Mouse (Mus musculus) hindbrain, embryonic 13.5 days (tissue): ENCODE measurements around the gene Dnpep. TPM values are rescaled to one million over a fixed set of nuclear protein-coding genes. Genes with fewer than 3 reads are reported as not detected.

Source experiments
- ATAC-seq: fragments of 200-750 bp; cut with Nextera tagmentation; 2 replicates; pipeline ENCODE4 v1.8.0; 2017; ENCODE audit warnings: moderate TSS enrichment; ENCODE audit not compliant: low FRiP score
- H3K27ac ChIP-seq: fragments of 300-500 bp; sonication (generic); 2 replicates; pipeline ENCODE4 v1.5.1; 2015; ENCODE audit warnings: inconsistent platforms, mild to moderate bottlenecking, moderate library complexity
- H3K27me3 ChIP-seq: fragments of 300-500 bp; sonication (generic); 2 replicates; pipeline ENCODE4 v1.6.1; 2015; ENCODE audit warnings: mild to moderate bottlenecking, inconsistent platforms
- H3K36me3 ChIP-seq: fragments of 300-500 bp; sonication (generic); 2 replicates; pipeline ENCODE4 v1.6.1; 2015; ENCODE audit warnings: mild to moderate bottlenecking, inconsistent platforms
- H3K4me1 ChIP-seq: fragments of 300-500 bp; sonication (generic); replicated peaks from 2 replicates; pipeline ENCODE4 v1.6.1; 2015; ENCODE audit warnings: inconsistent platforms
- H3K4me2 ChIP-seq: fragments of 300-500 bp; sonication (generic); 2 replicates; pipeline ENCODE4 v1.6.1; 2015; ENCODE audit warnings: inconsistent platforms, mild to moderate bottlenecking, moderate library complexity
- H3K4me3 ChIP-seq: fragments of 300-500 bp; sonication (generic); 2 replicates; pipeline ENCODE4 v1.5.1; 2015; ENCODE audit warnings: mild to moderate bottlenecking, inconsistent platforms
- H3K9ac ChIP-seq: fragments of 300-500 bp; sonication (generic); 2 replicates; pipeline ENCODE4 v1.6.1; 2015; ENCODE audit warnings: mild to moderate bottlenecking, inconsistent platforms
- H3K9me3 ChIP-seq: fragments of 300-500 bp; sonication (generic); 2 replicates; pipeline ENCODE4 v1.6.1; 2016; ENCODE audit warnings: inconsistent platforms
- WGBS: fragments of 180-500 bp; shearing (Covaris S2); methylation state at CpG from one replicate; pipeline ENCODE4 v1.1.7; 2015; 5-methylcytosine and 5-hydroxymethylcytosine counted together
- polyA plus RNA-seq: library from polyadenylated mRNA; unstranded; fragments of >200 nt; fragmentation: Nextera tagmentation; extraction: Ambion mirVana; gene quantifications from 2 replicates; pipeline ENCODE4 v1.2.1, GENCODE M21; 2015

Gene Dnpep
- polyA plus RNA-seq, 1 experiment from 2014 or later: 161 TPM

GRCm38 (mm10) chr1:75289376-75289775, 28.4 kb downstream of the Dnpep start:
- Histone ChIP-seq H3K9ac (no peak overlapping the region), H3K27me3 (no peaks in the 10 kb centered on the region), H3K4me2 (peak overlapping the region; percentile 27), H3K36me3 (no peaks in the 10 kb centered on the region), H3K27ac (peak overlapping the region; percentile 94), H3K4me3 (no peak overlapping the region), H3K4me1 (peaks cover 36% of the 10 kb centered on the region), H3K9me3 (no peaks in the 10 kb centered on the region; the same call in 1 of the 2 replicates)
- WGBS: 4% methylated on average over 7 of the region's 7 CpGs
- ATAC-seq: peak; percentile 88

- H3K4me2 ChIP-seq: no peak overlapping the region
- no peak overlapping the region for H3K4me3 ChIP-seq
- H3K27ac ChIP-seq: no peak overlapping the region
- H3K4me1 ChIP-seq: peaks cover 28% of the 10 kb centered on the region
- no peaks in the 10 kb centered on the region for H3K36me3 ChIP-seq
- H3K27me3 ChIP-seq: 0 out of 2 replicates have a peak, but pooled peaks cover 3% of the 10 kb centered on the region
- H3K9ac ChIP-seq: no peak overlapping the region
- no peaks in the 10 kb centered on the region; the same call in 1 of the 2 replicates for H3K9me3 ChIP-seq
- WGBS: 92% methylated on average over 7 of the region's 7 CpGs
- no peak for ATAC-seq
Observed at GRCm38 (mm10) chr1:75284911-75285310, 32.9 kb downstream of the Dnpep start.

GRCm38 (mm10) chr1:75283017-75283416, 34.8 kb downstream of the Dnpep start:
- Histone ChIP-seq H3K27ac (no peak overlapping the region), H3K9ac (no peak overlapping the region), H3K4me1 (peaks cover 9% of the 10 kb centered on the region), H3K36me3 (no peaks in the 10 kb centered on the region), H3K27me3 (peaks cover 8% of the 10 kb centered on the region; the same call in 1 of the 2 replicates), H3K9me3 (no peaks in the 10 kb centered on the region; the same call in 1 of the 2 replicates), H3K4me2 (no peak overlapping the region), H3K4me3 (no peak overlapping the region)
- no peak for ATAC-seq
- WGBS: 59% methylated on average over 5 of the region's 5 CpGs

GRCm38 (mm10) chr1:75278228-75278627, 39.6 kb downstream of the Dnpep start, which contains the start of gene Resp18:
Gene Resp18, minus strand, starts transcription at chr1:75278415.
- peak within 1 kb of the TSS; percentile 48 for H3K4me3 ChIP-seq
- peaks cover 10% of the 10 kb centered on the region for H3K4me1 ChIP-seq
- H3K9me3 ChIP-seq: no peaks in the 10 kb centered on the region
- WGBS: 3% methylated on average over 13 of the region's 13 CpGs
- H3K27me3 ChIP-seq: peaks cover 46% of the 10 kb centered on the region
- H3K27ac ChIP-seq: peak within 1 kb of the TSS; percentile 68
- 0 out of 2 replicates have a peak, but pooled peaks cover under 1% of the 10 kb centered on the region for H3K36me3 ChIP-seq
- peak within 1 kb of the TSS; percentile 70 for H3K9ac ChIP-seq
- peak; percentile 58; the same call in 1 of the 2 replicates for ATAC-seq
- peak within 1 kb of the TSS; percentile 60 for H3K4me2 ChIP-seq

GRCm38 (mm10) chr1:75277195-75278188, 40.3 kb downstream of the Dnpep start:
- 4% methylated on average over 23 of the region's 23 CpGs for WGBS
- Histone ChIP-seq H3K36me3 (0 out of 2 replicates have a peak, but pooled peaks cover 4% of the 10 kb centered on the region), H3K4me2 (peak overlapping the region; percentile 60), H3K27me3 (peaks cover 53% of the 10 kb centered on the region), H3K9ac (peak overlapping the region; percentile 70), H3K4me1 (peaks cover 6% of the 10 kb centered on the region; the same call in 1 of the 2 replicates), H3K4me3 (peak overlapping the region; percentile 48), H3K27ac (peak overlapping the region; percentile 68), H3K9me3 (no peaks in the 10 kb centered on the region)
- peak; percentile 83 for ATAC-seq

GRCm38 (mm10) chr1:75264091-75264880, 53.5 kb downstream of the Dnpep start, which contains the start of gene Ptprn:
Gene Ptprn, minus strand, starts transcription at chr1:75264502.
- Histone ChIP-seq H3K27me3 (peaks cover 79% of the 10 kb centered on the region), H3K4me1 (peaks cover 19% of the 10 kb centered on the region), H3K27ac (peak within 1 kb of the TSS; percentile 64; the same call in 1 of the 2 replicates), H3K36me3 (no peaks in the 10 kb centered on the region), H3K4me3 (peak within 1 kb of the TSS; percentile 52), H3K4me2 (peak within 1 kb of the TSS; percentile 69), H3K9ac (peak within 1 kb of the TSS; percentile 67), H3K9me3 (no peaks in the 10 kb centered on the region)
- WGBS: 11% methylated on average over 31 of the region's 32 CpGs
- ATAC-seq: peak; percentile 82

- 2% methylated on average over 40 of the region's 40 CpGs for WGBS
- peak overlapping the region; percentile 69 for H3K4me2 ChIP-seq
- peak overlapping the region; percentile 67 for H3K9ac ChIP-seq
- H3K4me1 ChIP-seq: peaks cover 19% of the 10 kb centered on the region
- no peaks in the 10 kb centered on the region for H3K9me3 ChIP-seq
- H3K27ac ChIP-seq: no peak overlapping the region
- ATAC-seq: peak; percentile 76
- peaks cover 75% of the 10 kb centered on the region for H3K27me3 ChIP-seq
- no peaks in the 10 kb centered on the region for H3K36me3 ChIP-seq
- peak overlapping the region; percentile 52 for H3K4me3 ChIP-seq
Observed at GRCm38 (mm10) chr1:75262969-75263951, 54.5 kb downstream of the Dnpep start.

GRCm38 (mm10) chr1:75261278-75261677, 56.5 kb downstream of the Dnpep start:
- Histone ChIP-seq H3K4me1 (peaks cover 19% of the 10 kb centered on the region), H3K9me3 (no peaks in the 10 kb centered on the region), H3K27ac (no peak overlapping the region), H3K4me2 (no peak overlapping the region), H3K36me3 (no peaks in the 10 kb centered on the region), H3K4me3 (no peak overlapping the region), H3K27me3 (peaks cover 76% of the 10 kb centered on the region), H3K9ac (no peak overlapping the region)
- ATAC-seq: no peak

Other genes with a start within 250 kb of the Dnpep start
- 8.3 and 10.0 TPM in 2 replicates for gene Nhej1, start 192.8 kb downstream of the Dnpep start, polyA plus RNA-seq
- gene Slc23a3, start 184.1 kb downstream of the Dnpep start, polyA plus RNA-seq: 0.09 TPM in 1 of 2 replicates, not detected in the other
- 60.0 and 66.0 TPM in 2 replicates for gene Cnppd1, start 175.3 kb downstream of the Dnpep start, polyA plus RNA-seq
- 106 and 114 TPM in 2 replicates for gene Retreg2, start 175.2 kb downstream of the Dnpep start, polyA plus RNA-seq
- 40.8 and 43.2 TPM in 2 replicates for gene Zfand2b, start 149.3 kb downstream of the Dnpep start, polyA plus RNA-seq
- gene Abcb6, start 137.6 kb downstream of the Dnpep start, polyA plus RNA-seq: 38.4 and 40.3 TPM in 2 replicates
- gene Ankzf1, start 125.8 kb downstream of the Dnpep start, polyA plus RNA-seq: 23.4 and 24.5 TPM in 2 replicates
- 44.7 and 47.7 TPM in 2 replicates for gene Atg9a, start 125.8 kb downstream of the Dnpep start, polyA plus RNA-seq
- gene Glb1l, start 107.2 kb downstream of the Dnpep start, polyA plus RNA-seq: 19.9 and 22.5 TPM in 2 replicates
- 138 and 145 TPM in 2 replicates for gene Stk16, start 107.2 kb downstream of the Dnpep start, polyA plus RNA-seq
- gene Tuba4a, start 98.1 kb downstream of the Dnpep start, polyA plus RNA-seq: 6.5 and 7.1 TPM in 2 replicates
- gene A630095N17Rik, start 85.9 kb downstream of the Dnpep start, polyA plus RNA-seq: not detected in 2 replicates
- gene Dnajb2, start 81.6 kb downstream of the Dnpep start, polyA plus RNA-seq: 59.7 and 62.3 TPM in 2 replicates
- 15.6 and 17.6 TPM in 2 replicates for gene Ptprn, start 53.5 kb downstream of the Dnpep start, polyA plus RNA-seq
- 131 and 140 TPM in 2 replicates for gene Resp18, start 39.6 kb downstream of the Dnpep start, polyA plus RNA-seq
- 1.8 and 2.9 TPM in 2 replicates for gene Des, start 42.3 kb upstream of the Dnpep start, polyA plus RNA-seq
- gene Speg, start 57.3 kb upstream of the Dnpep start, polyA plus RNA-seq: 15.9 and 16.0 TPM in 2 replicates
- 84.0 and 84.4 TPM in 2 replicates for gene Gmppa, start 117.9 kb upstream of the Dnpep start, polyA plus RNA-seq
- 25.9 and 29.3 TPM in 2 replicates for gene Asic4, start 132.4 kb upstream of the Dnpep start, polyA plus RNA-seq
- gene Chpf, start 161.3 kb upstream of the Dnpep start, polyA plus RNA-seq: 32.4 and 33.8 TPM in 2 replicates
- 43.7 and 45.0 TPM in 2 replicates for gene Tmem198, start 161.5 kb upstream of the Dnpep start, polyA plus RNA-seq
- gene Obsl1, start 188.5 kb upstream of the Dnpep start, polyA plus RNA-seq: 21.0 and 22.8 TPM in 2 replicates
- gene Inha, start 189.1 kb upstream of the Dnpep start, polyA plus RNA-seq: 11.5 and 11.7 TPM in 2 replicates
- gene Stk11ip, start 203.5 kb upstream of the Dnpep start, polyA plus RNA-seq: 18.6 and 20.7 TPM in 2 replicates
- gene Slc4a3, start 228.3 kb upstream of the Dnpep start, polyA plus RNA-seq: 50.4 and 50.9 TPM in 2 replicates